Mouse (Mus musculus) testis, adult 2 months (tissue): ENCODE data around the gene Agbl2.

Experiments used
- CTCF ChIP-seq: fragments of 200-500 bp; IDR thresholded peaks from 2 replicates; pipeline ENCODE4 v1.5.1; 2012; ENCODE audit warnings: low read depth, mild to moderate bottlenecking, inconsistent platforms, low read length, moderate library complexity; ENCODE audit not compliant: control insufficient read depth, insufficient read depth, insufficient replicate concordance
- POLR2A ChIP-seq: fragments of 200-500 bp; IDR thresholded peaks from 2 replicates; pipeline ENCODE4 v1.6.1; 2012; ENCODE audit warnings: low read depth, mild to moderate bottlenecking, inconsistent platforms, low read length, moderate library complexity; ENCODE audit not compliant: control insufficient read depth

DNA sequence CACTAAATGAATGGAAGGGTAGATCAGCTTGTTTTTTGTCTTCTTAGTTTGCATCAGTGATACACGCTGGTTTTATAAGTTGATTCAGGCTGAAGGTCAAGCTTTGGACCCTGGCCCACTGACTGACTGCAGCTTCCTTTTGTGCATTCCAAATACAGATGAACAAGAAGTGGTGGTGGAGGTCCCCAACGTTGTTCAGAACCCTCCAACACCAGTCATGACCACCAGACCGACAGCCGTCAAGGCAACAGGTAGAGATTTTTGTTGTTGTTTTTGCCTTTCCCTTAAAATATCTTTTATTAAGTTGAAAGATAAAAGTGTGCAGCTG lies 36.0 kb upstream of the Agbl2 start:
- no peak for TF ChIP-seq CTCF
- TF ChIP-seq POLR2A: no peak
